Mouse (Mus musculus) CH12.LX (cell line): ENCODE data around the gene Golph3.

Source experiments
- CTCF ChIP-seq, 2 experiments: IDR thresholded peaks in 1 of 2; conservative IDR thresholded peaks in 1 of 2; 2 replicates each; pipeline ENCODE4 v1.5.1; 2011 to 2012; ENCODE audit warnings: low read depth in 2 of 2, low read length in 2 of 2, improper control_type of control experiment in 1 of 2, inconsistent platforms in 1 of 2, mild to moderate bottlenecking in 1 of 2, moderate library complexity in 1 of 2
- ELF1 ChIP-seq: IDR thresholded peaks from 2 replicates; pipeline ENCODE4 v1.6.1; 2014; ENCODE audit warnings: low read depth, mild to moderate bottlenecking, inconsistent platforms, low read length, improper control_type of control experiment
- MYC ChIP-seq: IDR thresholded peaks from 2 replicates; pipeline ENCODE4 v1.6.1; 2011; ENCODE audit warnings: low read depth, mild to moderate bottlenecking, improper control_type of control experiment, low read length
- POLR2A ChIP-seq: IDR thresholded peaks from 2 replicates; pipeline ENCODE4 v1.6.1; 2011; ENCODE audit warnings: low read depth, mild to moderate bottlenecking, improper control_type of control experiment, low read length

- TF ChIP-seq CTCF (conservative IDR thresholded peaks at IDR 0.05 in 1 of 2, IDR thresholded peaks at IDR 0.05 in 1 of 2; ENCODE audit: low read depth in 2 of 2, low read length in 2 of 2) (no peak), POLR2A (no peak), MYC (no peak), ELF1 (no peak)
Measured at GRCm38 (mm10) chr15:12279816-12280215, 41.4 kb upstream of the Golph3 start.
